Comparison of ENCODE assay signal across 8 mouse cellular contexts in the genomic region with DNA sequence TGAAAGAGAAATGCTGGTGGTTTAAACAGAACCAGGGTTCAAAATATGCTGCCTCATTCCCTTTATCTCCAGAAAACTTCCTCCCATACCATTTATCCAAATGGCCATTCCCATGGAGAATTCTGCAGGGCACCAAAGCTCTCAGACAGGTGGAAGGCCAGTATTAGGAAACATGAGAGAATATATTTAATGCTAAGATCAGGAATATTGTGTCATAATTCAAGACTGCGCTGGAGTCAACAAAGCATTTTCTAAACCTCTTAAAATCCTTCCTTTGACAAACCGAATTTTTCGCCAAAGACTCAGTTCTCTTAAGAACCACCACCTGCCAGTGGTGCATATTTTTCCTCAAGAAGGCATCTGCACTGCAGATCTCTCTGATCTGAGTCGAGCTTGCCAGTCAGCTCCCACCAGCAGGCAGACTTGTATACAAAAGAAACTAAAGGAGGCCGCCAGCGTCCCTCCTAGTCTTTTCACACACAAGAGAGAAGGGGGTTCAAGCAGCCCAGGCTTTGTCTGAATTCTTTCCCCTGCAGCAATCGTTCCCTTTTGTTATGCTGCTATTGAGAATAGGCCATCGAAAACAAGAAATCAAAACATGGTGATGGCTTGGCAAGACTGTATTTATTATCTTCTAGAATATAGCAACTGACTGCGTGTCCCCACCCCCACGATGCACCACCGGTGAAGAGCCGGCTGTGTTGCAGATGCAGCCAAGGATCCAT. TPM values are rescaled to one million over a fixed set of nuclear protein-coding genes. Genes with fewer than 3 reads are reported as not detected.
DNase-seq lines count a peak whose midpoint lies in the region; ATAC-seq and TF ChIP-seq lines count a peak whose summit lies in the region.

No protein-coding gene starts in this region.

- H3K4me1 ChIP-seq in testis, adult 2 months (ENCODE audit: control insufficient read depth, insufficient read depth, low read length) = peaks cover 5% of the 10 kb centered on the region
- H3K4me1 ChIP-seq in liver, embryonic 13.5 days (replicated peaks) = peaks cover 36% of the 10 kb centered on the region

- no peak for DNase-seq in testis, postnatal 14 days (ENCODE audit: low spot score)
- DNase-seq in cerebellum, postnatal 10 days = peak; percentile 81
- peak; percentile 21 for DNase-seq in heart, adult 8-10 months (ENCODE audit: low spot score)
- DNase-seq in kidney, postnatal 25 days = peak; percentile 22 to 52
- no peak for DNase-seq in liver, embryonic 13.5 days
- peak; percentile 9 for DNase-seq in retina, postnatal 7 days (ENCODE audit: low read depth, low spot score)

- no peaks in the 10 kb centered on the region for H3K36me3 ChIP-seq in testis, adult 2 months (ENCODE audit: control insufficient read depth, insufficient read depth, low read length)
- peaks cover 3% of the 10 kb centered on the region; the same call in 1 of the 2 replicates for H3K36me3 ChIP-seq in liver, embryonic 13.5 days

- H3K4me2 ChIP-seq in liver, embryonic 13.5 days = peak overlapping the region; percentile 95

- no peak for ATAC-seq in liver, embryonic 13.5 days (ENCODE audit: low read depth)
- no peak for ATAC-seq in megakaryocyte-erythroid progenitor cell, adult 5-6 weeks (replicated peaks; ENCODE audit: low FRiP score, low TSS enrichment, poor library complexity, severe bottlenecking)

- no peaks in the 10 kb centered on the region for H3K27me3 ChIP-seq in testis, adult 2 months (ENCODE audit: control insufficient read depth, insufficient read depth, low read length)
- no peaks in the 10 kb centered on the region for H3K27me3 ChIP-seq in liver, embryonic 13.5 days

- no peaks in the 10 kb centered on the region for H3K9me3 ChIP-seq in liver, embryonic 13.5 days (replicated peaks)

- peak overlapping the region; percentile 62 for H3K27ac ChIP-seq in testis, adult 2 months (ENCODE audit: control insufficient read depth, insufficient read depth, low read depth, low read length)
- peak overlapping the region; percentile 99 for H3K27ac ChIP-seq in liver, embryonic 13.5 days

- no peak for TF ChIP-seq CTCF in testis, adult 2 months (IDR thresholded peaks at IDR 0.05; ENCODE audit: control insufficient read depth, insufficient read depth, insufficient replicate concordance, low read depth, low read length)

- peak overlapping the region; percentile 98 for H3K9ac ChIP-seq in liver, embryonic 13.5 days

- peak overlapping the region; percentile 97 for H3K4me3 ChIP-seq in testis, adult 2 months (ENCODE audit: control insufficient read depth, low read depth, low read length)
- H3K4me3 ChIP-seq in liver, embryonic 13.5 days (replicated peaks) = peak overlapping the region; percentile 94

- WGBS in liver, embryonic 13.5 days (ENCODE audit: insufficient replicate concordance) = 9% methylated on average over 12 of the region's 12 CpGs

- TF ChIP-seq POLR2A in testis, adult 2 months (IDR thresholded peaks at IDR 0.05; ENCODE audit: control insufficient read depth, low read depth, low read length) = no peak

RNA-seq across cellular contexts. Expression of a gene that starts 1.4 kb away (rescaled TPM):
- 70.5 and 88.7 TPM in 2 replicates for polyA plus RNA-seq in testis, adult 2 months (2012; rRNA removed)
- 10 to 100 TPM; 68.0 to 76.0 (median 73.0) TPM for total RNA-seq in heart, adult 8-10 months (2022)
- polyA plus RNA-seq in liver, embryonic 13.5 days (2015; fragmentation: Nextera tagmentation; extraction: Ambion mirVana) = 67.5 and 73.5 TPM in 2 replicates
- 79.7 and 98.2 TPM in 2 replicates for total RNA-seq in megakaryocyte-erythroid progenitor cell, adult 5-6 weeks (2014; fragmentation: Nextera tagmentation)
- total RNA-seq in megakaryocyte-erythroid progenitor cell, adult 5-6 weeks (2017) = 54.8 and 58.5 TPM in 2 replicates

RNA-seq across cellular contexts. Expression of a gene that starts 12.1 kb away (rescaled TPM):
- polyA plus RNA-seq in testis, adult 2 months (2012; rRNA removed) = 188 and 193 TPM in 2 replicates
- total RNA-seq in heart, adult 8-10 months (2022) = 10 to 100 TPM; 10.2 to 13.2 (median 12.8) TPM
- polyA plus RNA-seq in liver, embryonic 13.5 days (2015; fragmentation: Nextera tagmentation; extraction: Ambion mirVana) = 6.9 and 7.0 TPM in 2 replicates
- total RNA-seq in megakaryocyte-erythroid progenitor cell, adult 5-6 weeks (2014; fragmentation: Nextera tagmentation) = 59.2 and 60.3 TPM in 2 replicates
- total RNA-seq in megakaryocyte-erythroid progenitor cell, adult 5-6 weeks (2017) = 73.8 and 99.0 TPM in 2 replicates

Comparison
In these comparisons a context has a peak if more than half of its experiments do, and no peak if none do; other contexts are left out.
1. DNase-seq: peak in cerebellum, postnatal 10 days (2 of 2), heart, adult 8-10 months (single experiment), kidney, postnatal 25 days (2 of 2) and retina, postnatal 7 days (single experiment); none in testis, postnatal 14 days (single experiment) and liver, embryonic 13.5 days (single experiment).
2. RNA of a gene that starts 12.1 kb away (total RNA-seq): 59.2 to 99.0 TPM in megakaryocyte-erythroid progenitor cell, adult 5-6 weeks; 10.2 to 13.2 TPM in heart, adult 8-10 months; every median in the first group is over 4 times any median in the second.